Mouse (Mus musculus) heart, postnatal 14 days (tissue): ENCODE results near the gene Ttc38. TPM values are rescaled to one million over a fixed set of nuclear protein-coding genes. Genes with fewer than 3 reads are reported as not detected.

Experiments
- DNase-seq, 2 experiments: peaks; one replicate each; pipeline ENCODE4 v3.0.0; 2021 to 2022
- intact Hi-C: fragments of 180-260 bp; cut with DNase I; formaldehyde crosslinking; loops from one replicate; pipeline ENCODE4 v1.15.1; 2025
- long read RNA-seq, 2 experiments: library from polyadenylated mRNA; stranded (forward); transcript quantifications; one replicate each; pipeline ENCODE4 v2.0.0; 2021
- total RNA-seq, 2 experiments: library from RNA; stranded (reverse); gene quantifications; 2 replicates each; pipeline ENCODE4 v1.2.3; 2021

Ttc38 gene
- total RNA-seq = 10 to 100 TPM; 12.4 to 13.3 TPM
- long read RNA-seq, experiment 1, transcript Ttc38-203 (14 exons, 3,749 nt) = major isoform, 6 of 10 reads
- long read RNA-seq, experiment 1, partial matches to known transcripts = 0 of 10 reads
- long read RNA-seq, experiment 1, other reads (novel, unspliced or antisense) = 4 of 10 reads
- long read RNA-seq, experiment 2, transcript Ttc38-203 (14 exons, 3,749 nt) = major isoform, 10 of 12 reads
- long read RNA-seq, experiment 2, partial matches to known transcripts = 0 of 12 reads
- long read RNA-seq, experiment 2, other reads (novel, unspliced or antisense) = 2 of 12 reads

- intact Hi-C loops = no loop called here
- peak; percentile 80 to 82 for DNase-seq
Measured at GRCm38 (mm10) chr15:85831954-85832590, at the start of gene Ttc38. Gene Ttc38 (plus strand): TSS chr15:85832306.

DNA sequence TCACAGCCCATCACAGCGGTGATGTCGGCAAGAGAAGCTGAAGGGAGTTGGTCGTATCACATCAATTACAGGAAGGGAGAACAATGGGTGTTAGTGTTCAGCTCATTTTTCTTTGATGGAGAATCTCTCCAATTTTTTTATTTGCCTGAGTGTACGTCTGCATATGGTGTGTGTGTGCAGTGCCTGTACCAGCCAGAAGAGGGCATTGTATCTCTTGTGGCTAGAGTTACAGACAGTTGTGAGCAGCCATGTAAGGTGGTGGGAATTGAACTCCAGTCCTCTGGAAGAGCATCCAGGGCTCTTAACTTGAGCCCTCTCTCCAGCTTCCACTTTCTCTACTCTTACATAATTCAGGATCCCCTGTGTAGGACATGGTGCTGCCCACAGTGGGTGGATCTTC is 49.0 kb upstream of the Ttc38 start:
- no peak for DNase-seq
- intact Hi-C loops = no loop called here

- no peak for DNase-seq
- intact Hi-C loops = no loop called here
Measured at GRCm38 (mm10) chr15:85784341-85784740, 47.8 kb upstream of the Ttc38 start.

- no peak for DNase-seq
- intact Hi-C loops = no loop called here
Measured at GRCm38 (mm10) chr15:85786711-85787110, 45.4 kb upstream of the Ttc38 start.

DNA sequence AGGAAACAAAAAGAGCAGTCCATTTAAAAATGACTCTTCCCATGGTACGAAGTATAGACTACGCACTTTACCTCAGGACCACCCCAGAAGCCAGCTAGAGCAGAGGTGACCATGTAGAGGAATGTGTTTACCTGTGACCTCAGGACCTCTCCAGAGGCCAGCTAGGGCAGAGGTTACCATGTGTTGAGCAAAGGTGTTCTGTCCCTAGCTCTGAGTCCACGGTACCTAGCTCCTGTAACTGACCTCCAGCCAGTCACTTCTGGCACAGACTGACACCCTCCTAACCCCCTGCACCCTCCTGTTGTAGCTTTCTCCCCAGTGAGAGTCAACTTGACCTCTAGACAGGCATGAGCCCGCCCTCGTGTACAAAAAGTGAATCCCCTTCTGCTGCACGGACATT is 44.6 kb upstream of the Ttc38 start:
- DNase-seq = no peak
- intact Hi-C loops = no loop called here

GRCm38 (mm10) chr15:85788051-85788450 is 44.1 kb upstream of the Ttc38 start:
- intact Hi-C loops = no loop called here
- DNase-seq = no peak

DNA sequence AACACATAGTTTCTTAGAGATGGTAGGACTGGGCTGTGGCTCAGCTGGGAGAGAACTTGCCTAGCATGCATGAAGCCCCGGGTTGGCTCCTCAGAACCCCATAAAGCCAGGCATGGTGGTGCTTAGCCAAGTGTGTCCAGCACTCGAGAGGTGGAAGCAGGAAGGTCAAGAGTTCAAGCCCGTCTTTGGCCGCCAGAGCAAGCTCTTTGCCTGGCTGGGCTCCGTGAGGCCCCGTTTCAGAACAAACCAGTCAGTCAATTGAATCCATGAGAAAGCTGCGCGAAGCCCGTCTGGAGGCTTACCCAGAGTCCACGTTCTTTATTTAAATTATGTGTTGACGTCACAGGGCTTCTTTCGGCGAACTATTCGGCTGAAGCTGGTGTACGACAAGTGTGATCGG is 43.5 kb upstream of the Ttc38 start:
- intact Hi-C loops = no loop called here

GRCm38 (mm10) chr15:85791449-85791848 is 40.7 kb upstream of the Ttc38 start:
- intact Hi-C loops = no loop called here

More for the DNA sequence above, 43.5 kb upstream of the Ttc38 start:
- DNase-seq = no peak

GRCm38 (mm10) chr15:85792819-85793218 is 39.3 kb upstream of the Ttc38 start:
- intact Hi-C loops = no loop called here
- DNase-seq = peak; percentile 78 to 84

More at GRCm38 (mm10) chr15:85791449-85791848, 40.7 kb upstream of the Ttc38 start:
- no peak for DNase-seq

DNA sequence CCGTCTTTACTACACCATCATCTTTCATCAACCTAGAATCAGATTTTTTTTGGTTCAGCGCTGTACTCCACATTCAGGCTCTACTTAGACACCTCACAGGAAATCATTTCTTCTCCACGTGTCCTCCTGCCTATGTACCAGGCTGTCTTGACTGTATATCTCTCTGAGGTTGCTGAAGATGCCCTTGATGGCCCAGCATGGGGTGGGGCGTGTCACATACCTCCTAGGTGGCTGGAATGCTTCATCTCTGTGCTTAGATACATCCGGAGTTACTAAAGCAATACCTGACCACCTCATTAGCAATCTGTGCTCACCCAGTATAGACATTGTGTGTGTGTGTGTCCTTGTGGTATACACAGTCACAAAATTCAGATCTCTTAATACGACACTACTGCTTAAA is 36.6 kb upstream of the Ttc38 start:
- intact Hi-C loops = no loop called here
- DNase-seq = no peak

DNA sequence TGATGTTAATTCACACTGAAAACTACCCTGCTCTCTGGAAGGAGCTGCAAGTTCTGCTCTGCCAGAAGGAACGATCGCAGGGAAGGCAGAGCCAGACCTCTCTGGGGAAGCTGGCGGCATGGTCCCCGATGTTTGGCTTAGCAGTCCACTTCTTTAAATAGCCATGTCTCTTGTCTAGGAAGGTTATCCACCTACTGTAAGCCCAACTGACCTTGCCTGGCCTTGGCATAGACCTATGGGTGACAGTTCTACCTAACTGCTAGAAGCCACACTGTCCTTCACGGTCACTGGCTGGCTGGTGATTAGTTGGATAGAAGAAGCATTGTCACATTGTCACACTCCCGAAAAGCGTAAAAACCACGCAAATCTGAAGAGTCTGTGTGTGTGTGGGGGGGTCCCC is 33.4 kb upstream of the Ttc38 start:
- DNase-seq = peak; percentile 39 to 52
- intact Hi-C loops = no loop called here

DNA sequence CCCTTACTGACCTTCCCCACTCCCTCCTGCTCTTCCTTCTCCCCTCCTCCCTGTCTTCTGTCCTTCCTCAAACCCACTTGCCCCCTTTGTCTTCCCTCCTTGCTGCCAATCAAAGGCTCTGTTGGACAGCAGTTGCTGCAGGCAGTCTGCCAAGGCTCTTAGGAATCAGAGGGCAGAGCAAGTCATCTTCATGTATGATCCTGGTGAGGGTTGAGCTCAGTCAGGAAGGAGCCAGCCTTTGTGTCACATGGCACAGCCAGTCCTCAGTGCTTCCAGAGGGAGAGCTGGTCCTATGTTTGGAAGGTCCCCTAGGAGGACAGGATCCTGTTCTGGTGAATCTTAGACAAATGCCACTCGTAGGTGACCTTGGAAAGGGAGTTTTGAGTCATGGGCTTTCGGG is 29.2 kb upstream of the Ttc38 start:
- DNase-seq = peak; percentile 47 to 70
- intact Hi-C loops = no loop called here

- no peak for DNase-seq
- intact Hi-C loops = no loop called here
Measured at GRCm38 (mm10) chr15:85806886-85807285, 25.2 kb upstream of the Ttc38 start.

GRCm38 (mm10) chr15:85807404-85807803 is 24.7 kb upstream of the Ttc38 start:
- DNase-seq = no peak
- intact Hi-C loops = no loop called here

DNA sequence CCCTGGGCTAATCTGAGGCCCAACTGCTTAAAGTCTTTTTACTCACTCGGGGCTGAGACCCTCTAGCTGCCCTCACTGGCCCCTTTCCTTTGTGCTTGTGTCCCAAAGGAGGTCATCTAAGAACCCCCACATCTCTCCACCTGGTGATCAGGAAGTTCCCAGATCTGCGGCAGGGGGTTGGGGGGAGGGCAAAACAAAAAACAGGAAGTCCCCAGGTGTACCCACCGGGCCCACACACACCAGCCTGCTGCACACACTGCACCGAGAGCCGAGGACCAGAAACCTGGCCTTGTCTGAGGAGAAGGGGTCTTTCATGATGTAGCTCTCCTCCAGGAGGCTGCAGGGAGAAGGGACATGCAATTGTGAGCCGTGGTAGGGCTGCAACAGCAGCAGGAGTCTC is 24.1 kb upstream of the Ttc38 start:
- intact Hi-C loops = no loop called here
- DNase-seq = no peak

- intact Hi-C loops = no loop called here
- DNase-seq = no peak
Measured at GRCm38 (mm10) chr15:85808434-85808833, 23.7 kb upstream of the Ttc38 start.

DNA sequence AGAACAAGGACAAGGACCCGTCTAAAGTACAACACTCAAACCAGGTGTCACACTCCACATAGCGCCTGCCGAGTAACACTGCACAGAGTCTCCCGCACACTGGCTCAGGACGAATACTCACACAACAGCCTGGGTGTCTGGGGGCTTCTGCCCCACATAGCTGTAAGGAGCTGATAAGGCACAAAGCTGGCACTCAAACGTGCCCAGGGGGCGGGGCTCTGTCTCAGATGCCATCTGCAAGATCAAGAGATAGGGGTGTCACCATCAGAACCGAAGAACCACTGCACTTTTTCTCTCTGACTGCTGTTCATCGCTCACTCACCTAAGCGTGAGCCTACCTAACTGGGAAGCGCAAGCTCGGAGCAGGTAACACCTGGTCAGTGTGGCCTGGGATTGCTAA is 23.0 kb upstream of the Ttc38 start:
- intact Hi-C loops = no loop called here

DNA sequence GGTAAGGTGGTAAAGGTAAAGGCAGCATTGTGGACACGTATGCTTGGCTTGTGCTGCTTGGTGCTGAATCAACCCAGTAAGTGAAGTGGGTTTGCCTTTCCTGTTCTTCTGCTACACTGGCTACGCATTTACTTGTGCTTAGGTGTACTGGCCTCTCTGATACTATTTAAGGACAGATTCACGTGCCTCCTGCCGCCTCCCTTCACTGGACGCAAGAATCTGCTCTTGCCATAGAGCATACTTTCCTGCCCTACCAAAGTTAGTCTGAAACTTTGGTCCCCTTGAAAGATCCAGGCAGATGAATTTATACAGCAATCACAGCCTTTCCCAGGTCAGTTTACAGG is 21.7 kb upstream of the Ttc38 start:
- intact Hi-C loops = loop anchor here (5.0 kb wide), 2 partner anchors 73 to 213 kb away; no protein-coding TSS in a partner anchor
- no peak for DNase-seq

More for the DNA sequence above, 23.0 kb upstream of the Ttc38 start:
- no peak for DNase-seq

- peak; percentile 84 to 87 for DNase-seq
- intact Hi-C loops = loop anchor here (5.0 kb wide), 2 partner anchors 74 to 214 kb away; no protein-coding TSS in a partner anchor
Measured at GRCm38 (mm10) chr15:85810806-85811521, 21.1 kb upstream of the Ttc38 start.

GRCm38 (mm10) chr15:85811535-85812277 is 20.4 kb upstream of the Ttc38 start, which contains the start of gene Cdpf1:
Gene Cdpf1 (minus strand): TSS chr15:85811697.
- intact Hi-C loops = loop anchor here (5.0 kb wide), 2 partner anchors 74 to 214 kb away; no protein-coding TSS in a partner anchor
- peak; percentile 99 to 100 for DNase-seq

DNA sequence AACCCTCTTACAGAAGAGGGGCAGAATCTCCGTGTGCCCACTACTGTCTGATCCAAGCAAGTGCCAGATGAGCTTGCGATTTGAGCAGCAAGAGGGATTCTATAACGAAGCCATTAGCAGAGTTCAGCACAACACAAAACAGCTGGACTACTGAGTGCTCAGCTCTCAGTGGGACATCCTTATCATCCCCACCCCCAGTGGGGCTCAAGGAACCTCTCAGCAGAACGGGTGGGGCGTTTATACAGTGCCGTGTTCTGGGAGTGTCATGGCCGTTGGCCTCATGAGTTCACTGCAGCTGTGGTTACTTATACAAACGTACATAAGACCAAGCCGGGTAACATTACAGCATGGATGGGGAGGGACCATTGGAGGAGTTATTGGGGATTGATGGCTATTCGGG is 18.7 kb upstream of the Ttc38 start:
- intact Hi-C loops = loop anchor here (5.0 kb wide), 2 partner anchors 76 to 216 kb away; no protein-coding TSS in a partner anchor
- DNase-seq = no peak
